Comparison of ENCODE assay signal across 28 mouse cellular contexts in genomic region chrX:146110698-146111097, GRCm38 (mm10).
DNase-seq lines count a peak whose midpoint lies in the region; ATAC-seq and TF ChIP-seq lines count a peak whose summit lies in the region.
"Had no signal": no experiment of that assay in that cellular context is flagged by ENCODE, and none has a peak within 500 bp of the region (broad histone marks: within the 10 kb centered on the region; RNA-seq: fewer than 3 reads in every experiment).

No protein-coding gene starts in this region.

- intact Hi-C loops in left cerebral cortex, adult 2 months (cut with DNase I): no loop called here

- H3K4me3 ChIP-seq in kidney, postnatal 0 days (replicated peaks; ENCODE audit: low read depth, low read length): no peak overlapping the region
- H3K4me3 ChIP-seq in liver, embryonic 14.5 days (ENCODE audit: insufficient read depth in 1 of 2, low read depth in 2 of 2, low read length in 2 of 2): no peak overlapping the region
- no peak overlapping the region for H3K4me3 ChIP-seq in forebrain, postnatal 0 days (ENCODE audit: low read depth, low read length)
- no peak overlapping the region for H3K4me3 ChIP-seq in left cerebral cortex, adult 2 months
- H3K4me3 ChIP-seq: forebrain, embryonic 13.5 days; hindbrain, embryonic 10.5 days; hindbrain, embryonic 15.5 days; intestine, embryonic 15.5 days; limb, embryonic 13.5 days; midbrain, embryonic 10.5 days; midbrain, embryonic 15.5 days had no signal

- no peak for ATAC-seq in kidney, postnatal 0 days (replicated peaks; ENCODE audit: low FRiP score, low read depth)
- ATAC-seq in liver, embryonic 14.5 days (ENCODE audit: insufficient read depth): peak; percentile 68; the same call in 1 of the 2 replicates
- 0 out of 2 replicates have a peak, but pooled peaks have one; percentile 37 for ATAC-seq in megakaryocyte-erythroid progenitor cell, adult 5-6 weeks (replicated peaks; ENCODE audit: low FRiP score, low TSS enrichment, poor library complexity, severe bottlenecking)
- ATAC-seq in forebrain, postnatal 0 days: no peak
- ATAC-seq: activated CD4-positive, CD25-positive, alpha-beta regulatory T cell, adult 4 months; forebrain, embryonic 13.5 days; intestine, embryonic 15.5 days; midbrain, embryonic 15.5 days had no signal

- H3K27me3 ChIP-seq in kidney, postnatal 0 days (ENCODE audit: insufficient read depth, low read length): no peaks in the 10 kb centered on the region
- no peaks in the 10 kb centered on the region for H3K27me3 ChIP-seq in liver, embryonic 14.5 days (ENCODE audit: control insufficient read depth, insufficient read depth, low read length)
- no peaks in the 10 kb centered on the region for H3K27me3 ChIP-seq in forebrain, postnatal 0 days (ENCODE audit: insufficient read depth, low read length)
- H3K27me3 ChIP-seq: forebrain, embryonic 13.5 days; hindbrain, embryonic 15.5 days; intestine, embryonic 15.5 days; limb, embryonic 13.5 days; midbrain, embryonic 15.5 days had no signal

- DNase-seq in kidney, postnatal 0 days (ENCODE audit: low spot score): peak; percentile 9
- no peak for DNase-seq in kidney, postnatal 4 days
- DNase-seq in MEL-GATA-1-ER (ENCODE audit: extremely low read depth, low read depth): peak; percentile 66
- peak; percentile 4 to 17 (median 12) for DNase-seq in liver, embryonic 14.5 days (ENCODE audit: low read depth in 3 of 3, low spot score in 3 of 3)
- DNase-seq in forebrain, postnatal 0 days: no peak
- no peak for DNase-seq in kidney, postnatal 36 days
- DNase-seq in left cerebral cortex, adult 2 months (ENCODE audit: extremely low spot score in 1 of 2, low spot score in 2 of 2): no peak
- DNase-seq: adrenal gland, adult 2 months; adrenal gland, postnatal 36 days; cerebellum, adult 8-10 months; cerebellum, postnatal 25 days; gastrocnemius, postnatal 10 days; heart, postnatal 14 days; kidney, adult 8-10 months; kidney, postnatal 10 days; lung, adult 2 months; lung, postnatal 10 days; thymus, postnatal 14 days had no signal

- H3K4me1 ChIP-seq in kidney, postnatal 0 days (replicated peaks; ENCODE audit: insufficient read depth, low read length): no peaks in the 10 kb centered on the region
- H3K4me1 ChIP-seq in liver, embryonic 14.5 days (replicated peaks; ENCODE audit: control insufficient read depth in 2 of 2, insufficient read depth in 2 of 2, low read length in 1 of 2): no peaks in the 10 kb centered on the region
- H3K4me1 ChIP-seq in forebrain, postnatal 0 days (ENCODE audit: insufficient read depth): no peaks in the 10 kb centered on the region
- H3K4me1 ChIP-seq: forebrain, embryonic 13.5 days; hindbrain, embryonic 10.5 days; hindbrain, embryonic 15.5 days; intestine, embryonic 15.5 days; limb, embryonic 13.5 days; midbrain, embryonic 10.5 days; midbrain, embryonic 15.5 days had no signal

- no peaks in the 10 kb centered on the region for H3K9me3 ChIP-seq in kidney, postnatal 0 days (replicated peaks; ENCODE audit: low read length)
- H3K9me3 ChIP-seq in liver, embryonic 14.5 days (ENCODE audit: control insufficient read depth, low read length): no peaks in the 10 kb centered on the region
- H3K9me3 ChIP-seq in forebrain, postnatal 0 days (ENCODE audit: low read length): no peaks in the 10 kb centered on the region
- H3K9me3 ChIP-seq: forebrain, embryonic 13.5 days; hindbrain, embryonic 10.5 days; hindbrain, embryonic 15.5 days; intestine, embryonic 15.5 days; limb, embryonic 13.5 days; midbrain, embryonic 10.5 days; midbrain, embryonic 15.5 days had no signal

- no peaks in the 10 kb centered on the region for H3K36me3 ChIP-seq in kidney, postnatal 0 days (ENCODE audit: insufficient read depth, low read length)
- no peaks in the 10 kb centered on the region for H3K36me3 ChIP-seq in liver, embryonic 14.5 days (replicated peaks; ENCODE audit: control insufficient read depth, insufficient read depth, low read depth)
- no peaks in the 10 kb centered on the region for H3K36me3 ChIP-seq in forebrain, postnatal 0 days (ENCODE audit: insufficient read depth)
- H3K36me3 ChIP-seq: hindbrain, embryonic 10.5 days; hindbrain, embryonic 15.5 days; intestine, embryonic 15.5 days; limb, embryonic 13.5 days; midbrain, embryonic 10.5 days; midbrain, embryonic 15.5 days had no signal

- H3K4me2 ChIP-seq in kidney, postnatal 0 days (ENCODE audit: low read length): no peak overlapping the region
- H3K4me2 ChIP-seq in liver, embryonic 14.5 days (ENCODE audit: low read depth): no peak overlapping the region
- H3K4me2 ChIP-seq in forebrain, postnatal 0 days (ENCODE audit: low read depth): no peak overlapping the region
- H3K4me2 ChIP-seq: forebrain, embryonic 13.5 days; hindbrain, embryonic 15.5 days; intestine, embryonic 15.5 days; limb, embryonic 13.5 days; midbrain, embryonic 15.5 days had no signal

- peak; percentile 74 for TF ChIP-seq EP300 in liver, embryonic 14.5 days (IDR thresholded peaks at IDR 0.05; ENCODE audit: low read depth)

- H3K27ac ChIP-seq in kidney, postnatal 0 days: no peak overlapping the region
- no peak overlapping the region for H3K27ac ChIP-seq in liver, embryonic 14.5 days
- H3K27ac ChIP-seq in forebrain, postnatal 0 days (ENCODE audit: low read depth, low read length): no peak overlapping the region
- H3K27ac ChIP-seq in left cerebral cortex, adult 2 months: no peak overlapping the region
- H3K27ac ChIP-seq: forebrain, embryonic 13.5 days; hindbrain, embryonic 10.5 days; hindbrain, embryonic 15.5 days; intestine, embryonic 15.5 days; limb, embryonic 13.5 days; macrophage; midbrain, embryonic 10.5 days; midbrain, embryonic 15.5 days had no signal

- no peak for TF ChIP-seq CTCF in kidney, postnatal 0 days (IDR thresholded peaks at IDR 0.05; ENCODE audit: low read depth)
- no peak for TF ChIP-seq CTCF in liver, embryonic 14.5 days (IDR thresholded peaks at IDR 0.05; ENCODE audit: low read depth)
- no peak for TF ChIP-seq CTCF in forebrain, postnatal 0 days (IDR thresholded peaks at IDR 0.05; ENCODE audit: low read depth)
- no peak for TF ChIP-seq CTCF in left cerebral cortex, adult 2 months (IDR thresholded peaks at IDR 0.05)

- H3K9ac ChIP-seq in kidney, postnatal 0 days (ENCODE audit: low read depth, low read length): no peak overlapping the region
- no peak overlapping the region for H3K9ac ChIP-seq in liver, embryonic 14.5 days (replicated peaks)
- no peak overlapping the region for H3K9ac ChIP-seq in forebrain, postnatal 0 days
- H3K9ac ChIP-seq: forebrain, embryonic 13.5 days; hindbrain, embryonic 15.5 days; intestine, embryonic 15.5 days; limb, embryonic 13.5 days; midbrain, embryonic 15.5 days had no signal

Comparison
In these comparisons a context has a peak if more than half of its experiments do, and no peak if none do; other contexts are left out.
1. DNase-seq: peak in kidney, postnatal 0 days (single experiment), MEL-GATA-1-ER (single experiment) and liver, embryonic 14.5 days (3 of 3); none in kidney, postnatal 4 days (0 of 2), forebrain, postnatal 0 days (single experiment), kidney, postnatal 36 days (0 of 2) and left cerebral cortex, adult 2 months (0 of 2).
2. ATAC-seq: peak in liver, embryonic 14.5 days (single experiment) and megakaryocyte-erythroid progenitor cell, adult 5-6 weeks (single experiment); none in kidney, postnatal 0 days (single experiment) and forebrain, postnatal 0 days (single experiment).